Mouse (Mus musculus) CH12.LX (cell line): ENCODE results near the gene Rhox3a. TPM values are rescaled to one million over a fixed set of nuclear protein-coding genes. Genes with fewer than 3 reads are reported as not detected.

Experiments used
- polyA plus RNA-seq: library from polyadenylated mRNA; unstranded; fragments of >175 nt; gene quantifications from 2 replicates; pipeline ENCODE4 v1.2.1, GENCODE M21; 2012; ENCODE audit warnings: low read depth; ENCODE audit not compliant: insufficient read length
- total RNA-seq, 2 experiments: library from RNA; depleted of rRNA; stranded (reverse); fragments of 300-350 nt in 1 of 2; fragments of >200 nt in 1 of 2; gene quantifications; 2 replicates each; pipeline ENCODE4 v1.2.3; 2012 to 2014

Gene Rhox3a
- total and polyA plus RNA-seq, 3 experiments = not detected

Other genes with a start within 250 kb of the Rhox3a start
- gene Sowahd, start 201.1 kb upstream of the Rhox3a start, total RNA-seq (2012; rRNA removed) = not detected in 2 replicates
- not detected in 2 replicates for gene Sowahd, start 201.1 kb upstream of the Rhox3a start, total RNA-seq (2014; rRNA removed)
- not detected in 2 replicates for gene Sowahd, start 201.1 kb upstream of the Rhox3a start, polyA plus RNA-seq
- 2,172 and 2,270 TPM in 2 replicates for gene Rpl39, start 164.5 kb upstream of the Rhox3a start, total RNA-seq (2012; rRNA removed)
- gene Rpl39, start 164.5 kb upstream of the Rhox3a start, total RNA-seq (2014; rRNA removed) = 1,227 and 1,249 TPM in 2 replicates
- gene Rpl39, start 164.5 kb upstream of the Rhox3a start, polyA plus RNA-seq = 2,129 and 2,542 TPM in 2 replicates
- gene Upf3b, start 139.6 kb upstream of the Rhox3a start, total RNA-seq (2012; rRNA removed) = 14.2 and 15.2 TPM in 2 replicates
- gene Upf3b, start 139.6 kb upstream of the Rhox3a start, total RNA-seq (2014; rRNA removed) = 13.4 and 15.7 TPM in 2 replicates
- 49.6 and 57.7 TPM in 2 replicates for gene Upf3b, start 139.6 kb upstream of the Rhox3a start, polyA plus RNA-seq
- gene Nkap, start 123.1 kb upstream of the Rhox3a start, total RNA-seq (2012; rRNA removed) = 10.5 and 11.6 TPM in 2 replicates
- 19.4 TPM in 2 replicates for gene Nkap, start 123.1 kb upstream of the Rhox3a start, total RNA-seq (2014; rRNA removed)
- gene Nkap, start 123.1 kb upstream of the Rhox3a start, polyA plus RNA-seq = 17.4 and 28.2 TPM in 2 replicates
- not detected in 2 replicates for gene Akap14, start 81.1 kb upstream of the Rhox3a start, total RNA-seq (2012; rRNA removed)
- gene Akap14, start 81.1 kb upstream of the Rhox3a start, total RNA-seq (2014; rRNA removed) = not detected in 2 replicates
- 0.17 TPM in 1 of 2 replicates, not detected in the other for gene Akap14, start 81.1 kb upstream of the Rhox3a start, polyA plus RNA-seq
- 268 and 273 TPM in 2 replicates for gene Ndufa1, start 58.8 kb upstream of the Rhox3a start, total RNA-seq (2012; rRNA removed)
- gene Ndufa1, start 58.8 kb upstream of the Rhox3a start, total RNA-seq (2014; rRNA removed) = 165 and 188 TPM in 2 replicates
- gene Ndufa1, start 58.8 kb upstream of the Rhox3a start, polyA plus RNA-seq = 190 and 191 TPM in 2 replicates
- gene Rnf113a1, start 58.7 kb upstream of the Rhox3a start, total RNA-seq (2012; rRNA removed) = 9.6 and 12.5 TPM in 2 replicates
- gene Rnf113a1, start 58.7 kb upstream of the Rhox3a start, total RNA-seq (2014; rRNA removed) = 10.0 and 11.0 TPM in 2 replicates
- 9.9 and 11.1 TPM in 2 replicates for gene Rnf113a1, start 58.7 kb upstream of the Rhox3a start, polyA plus RNA-seq
- not detected in 2 replicates for gene Gm9, start 38.9 kb upstream of the Rhox3a start, total RNA-seq (2012; rRNA removed)
- not detected in 2 replicates for gene Gm9, start 38.9 kb upstream of the Rhox3a start, total RNA-seq (2014; rRNA removed)
- gene Gm9, start 38.9 kb upstream of the Rhox3a start, polyA plus RNA-seq = not detected in 2 replicates
- gene Rhox1, start 27.7 kb upstream of the Rhox3a start, total RNA-seq (2012; rRNA removed) = not detected in 2 replicates
- not detected in 2 replicates for gene Rhox1, start 27.7 kb upstream of the Rhox3a start, total RNA-seq (2014; rRNA removed)
- gene Rhox1, start 27.7 kb upstream of the Rhox3a start, polyA plus RNA-seq = not detected in 2 replicates
- gene Rhox2a, start 4.9 kb upstream of the Rhox3a start, total RNA-seq (2012; rRNA removed) = 0.21 TPM in 1 of 2 replicates, not detected in the other
- gene Rhox2a, start 4.9 kb upstream of the Rhox3a start, total RNA-seq (2014; rRNA removed) = not detected in 2 replicates
- not detected in 2 replicates for gene Rhox2a, start 4.9 kb upstream of the Rhox3a start, polyA plus RNA-seq
- gene Rhox4a, start 15.4 kb downstream of the Rhox3a start, total RNA-seq (2012; rRNA removed) = 3.8 and 4.8 TPM in 2 replicates
- gene Rhox4a, start 15.4 kb downstream of the Rhox3a start, total RNA-seq (2014; rRNA removed) = 7.2 and 8.2 TPM in 2 replicates
- gene Rhox4a, start 15.4 kb downstream of the Rhox3a start, polyA plus RNA-seq = 32.8 TPM in 1 of 2 replicates, not detected in the other
- gene Rhox3a2, start 130.1 kb downstream of the Rhox3a start, total RNA-seq (2012; rRNA removed) = not detected in 2 replicates
- not detected in 2 replicates for gene Rhox3a2, start 130.1 kb downstream of the Rhox3a start, total RNA-seq (2014; rRNA removed)
- gene Rhox3a2, start 130.1 kb downstream of the Rhox3a start, polyA plus RNA-seq = not detected in 2 replicates
- gene Rhox4a2, start 140.9 kb downstream of the Rhox3a start, total RNA-seq (2012; rRNA removed) = 1.7 TPM in 1 of 2 replicates, not detected in the other
- gene Rhox4a2, start 140.9 kb downstream of the Rhox3a start, total RNA-seq (2014; rRNA removed) = 9.8 and 16.4 TPM in 2 replicates
- gene Rhox4a2, start 140.9 kb downstream of the Rhox3a start, polyA plus RNA-seq = 0.36 and 36.6 TPM in 2 replicates
- gene Rhox2b, start 162.1 kb downstream of the Rhox3a start, total RNA-seq (2012; rRNA removed) = not detected in 2 replicates
- 0.34 TPM in 1 of 2 replicates, not detected in the other for gene Rhox2b, start 162.1 kb downstream of the Rhox3a start, total RNA-seq (2014; rRNA removed)
- gene Rhox2b, start 162.1 kb downstream of the Rhox3a start, polyA plus RNA-seq = 0.35 TPM in 1 of 2 replicates, not detected in the other
- 1.6 and 3.9 TPM in 2 replicates for gene Rhox4b, start 182.6 kb downstream of the Rhox3a start, total RNA-seq (2012; rRNA removed)
- not detected in 2 replicates for gene Rhox4b, start 182.6 kb downstream of the Rhox3a start, total RNA-seq (2014; rRNA removed)
- 0.51 and 0.56 TPM in 2 replicates for gene Rhox4b, start 182.6 kb downstream of the Rhox3a start, polyA plus RNA-seq
- not detected in 2 replicates for gene Rhox2c, start 203.8 kb downstream of the Rhox3a start, total RNA-seq (2012; rRNA removed)
- gene Rhox2c, start 203.8 kb downstream of the Rhox3a start, total RNA-seq (2014; rRNA removed) = not detected in 2 replicates
- not detected in 2 replicates for gene Rhox2c, start 203.8 kb downstream of the Rhox3a start, polyA plus RNA-seq
- gene Rhox3c, start 208.7 kb downstream of the Rhox3a start, total RNA-seq (2012; rRNA removed) = not detected in 2 replicates
- gene Rhox3c, start 208.7 kb downstream of the Rhox3a start, total RNA-seq (2014; rRNA removed) = not detected in 2 replicates
- gene Rhox3c, start 208.7 kb downstream of the Rhox3a start, polyA plus RNA-seq = not detected in 2 replicates
- not detected in 2 replicates for gene Rhox4c, start 230.4 kb downstream of the Rhox3a start, total RNA-seq (2012; rRNA removed)
- gene Rhox4c, start 230.4 kb downstream of the Rhox3a start, total RNA-seq (2014; rRNA removed) = not detected in 2 replicates
- not detected in 2 replicates for gene Rhox4c, start 230.4 kb downstream of the Rhox3a start, polyA plus RNA-seq
- not detected in 2 replicates for gene Rhox2d, start 243.5 kb downstream of the Rhox3a start, total RNA-seq (2012; rRNA removed)
- gene Rhox2d, start 243.5 kb downstream of the Rhox3a start, total RNA-seq (2014; rRNA removed) = not detected in 2 replicates
- gene Rhox2d, start 243.5 kb downstream of the Rhox3a start, polyA plus RNA-seq = not detected in 2 replicates